Mouse (Mus musculus) midbrain, embryonic 13.5 days (tissue): ENCODE measurements around the gene Magi2. TPM values are rescaled to one million over a fixed set of nuclear protein-coding genes. Genes with fewer than 3 reads are reported as not detected.

Source experiments
- ATAC-seq: fragments of 200-750 bp; cut with Nextera tagmentation; 2 replicates; pipeline ENCODE4 v1.8.0; 2017; ENCODE audit warnings: mild to moderate bottlenecking, moderate TSS enrichment, moderate library complexity
- H3K27ac ChIP-seq: fragments of 300-500 bp; sonication (generic); 2 replicates; pipeline ENCODE4 v1.5.1; 2015; ENCODE audit warnings: inconsistent platforms, mild to moderate bottlenecking, moderate library complexity
- H3K27me3 ChIP-seq: fragments of 300-500 bp; sonication (generic); 2 replicates; pipeline ENCODE4 v1.6.1; 2015; ENCODE audit warnings: mild to moderate bottlenecking, inconsistent platforms
- H3K36me3 ChIP-seq: fragments of 300-500 bp; sonication (generic); 2 replicates; pipeline ENCODE4 v1.6.1; 2015; ENCODE audit warnings: mild to moderate bottlenecking, inconsistent platforms
- H3K4me1 ChIP-seq: fragments of 300-500 bp; sonication (generic); replicated peaks from 2 replicates; pipeline ENCODE4 v1.6.1; 2015; ENCODE audit warnings: inconsistent platforms
- H3K4me2 ChIP-seq: fragments of 300-500 bp; sonication (generic); replicated peaks from 2 replicates; pipeline ENCODE4 v1.6.1; 2015; ENCODE audit warnings: moderate library complexity, mild to moderate bottlenecking, inconsistent platforms
- H3K4me3 ChIP-seq: fragments of 300-500 bp; sonication (generic); replicated peaks from 2 replicates; pipeline ENCODE4 v1.5.1; 2015; ENCODE audit warnings: mild to moderate bottlenecking, inconsistent platforms
- H3K9ac ChIP-seq: fragments of 300-500 bp; sonication (generic); replicated peaks from 2 replicates; pipeline ENCODE4 v1.6.1; 2015; ENCODE audit warnings: mild to moderate bottlenecking, inconsistent platforms
- H3K9me3 ChIP-seq: fragments of 300-500 bp; sonication (generic); 2 replicates; pipeline ENCODE4 v1.6.1; 2016; ENCODE audit warnings: mild to moderate bottlenecking, inconsistent platforms
- WGBS: fragments of 180-500 bp; shearing (Covaris S2); methylation state at CpG from one replicate; pipeline ENCODE4 v1.1.7; 2015; 5-methylcytosine and 5-hydroxymethylcytosine counted together
- polyA plus RNA-seq: library from polyadenylated mRNA; unstranded; fragments of >200 nt; fragmentation: Nextera tagmentation; extraction: Ambion mirVana; gene quantifications from 2 replicates; pipeline ENCODE4 v1.2.1, GENCODE M21; 2015

Magi2 gene
- polyA plus RNA-seq, 1 experiment from 2014 or later, result 28.0 TPM

GRCm38 (mm10) chr5:19785320-19785719 is 558.5 kb downstream of the Magi2 start:
- H3K9me3 ChIP-seq, result no peaks in the 10 kb centered on the region
- H3K4me2 ChIP-seq, result no peak overlapping the region
- no peak overlapping the region for H3K27ac ChIP-seq
- H3K4me1 ChIP-seq, result peaks cover 6% of the 10 kb centered on the region
- H3K4me3 ChIP-seq, result no peak overlapping the region
- no peaks in the 10 kb centered on the region for H3K27me3 ChIP-seq
- H3K9ac ChIP-seq, result no peak overlapping the region
- ATAC-seq, result no peak
- H3K36me3 ChIP-seq, result no peaks in the 10 kb centered on the region

- ATAC-seq, result no peak
- H3K27me3 ChIP-seq, result no peaks in the 10 kb centered on the region
- no peaks in the 10 kb centered on the region for H3K36me3 ChIP-seq
- no peak overlapping the region for H3K27ac ChIP-seq
- H3K4me3 ChIP-seq, result no peak overlapping the region
- no peak overlapping the region for H3K9ac ChIP-seq
- H3K9me3 ChIP-seq, result no peaks in the 10 kb centered on the region
- H3K4me1 ChIP-seq, result peaks cover 6% of the 10 kb centered on the region
- H3K4me2 ChIP-seq, result no peak overlapping the region
- 17% methylated on average over 5 of the region's 5 CpGs for WGBS
Observed at GRCm38 (mm10) chr5:19787522-19788144, 560.8 kb downstream of the Magi2 start.

GRCm38 (mm10) chr5:19803052-19803769 is 576.4 kb downstream of the Magi2 start:
- H3K9me3 ChIP-seq, result no peaks in the 10 kb centered on the region
- H3K27me3 ChIP-seq, result 0 out of 2 replicates have a peak, but pooled peaks cover 6% of the 10 kb centered on the region
- H3K9ac ChIP-seq, result no peak overlapping the region
- peaks cover 7% of the 10 kb centered on the region; the same call in 1 of the 2 replicates for H3K4me1 ChIP-seq
- no peaks in the 10 kb centered on the region for H3K36me3 ChIP-seq
- no peak overlapping the region for H3K4me2 ChIP-seq
- 59% methylated on average over 5 of the region's 5 CpGs for WGBS
- H3K27ac ChIP-seq, result no peak overlapping the region
- H3K4me3 ChIP-seq, result no peak overlapping the region
- ATAC-seq, result peak; percentile 74; the same call in 1 of the 2 replicates

- no peak overlapping the region for H3K9ac ChIP-seq
- H3K27me3 ChIP-seq, result no peaks in the 10 kb centered on the region
- no peaks in the 10 kb centered on the region for H3K4me1 ChIP-seq
- WGBS, result 89% methylated on average over 2 of the region's 2 CpGs
- H3K9me3 ChIP-seq, result no peaks in the 10 kb centered on the region
- no peak overlapping the region for H3K4me2 ChIP-seq
- H3K36me3 ChIP-seq, result no peaks in the 10 kb centered on the region
- ATAC-seq, result no peak
- no peak overlapping the region for H3K4me3 ChIP-seq
- no peak overlapping the region for H3K27ac ChIP-seq
Observed at GRCm38 (mm10) chr5:19822502-19822901, 595.7 kb downstream of the Magi2 start.

- no peak for ATAC-seq
- Histone ChIP-seq H3K27ac (no peak overlapping the region), H3K9ac (no peak overlapping the region), H3K4me1 (no peaks in the 10 kb centered on the region), H3K4me2 (no peak overlapping the region), H3K36me3 (no peaks in the 10 kb centered on the region), H3K9me3 (no peaks in the 10 kb centered on the region), H3K4me3 (no peak overlapping the region), H3K27me3 (no peaks in the 10 kb centered on the region)
- WGBS, result 66% methylated on average over 2 of the region's 2 CpGs
Observed at GRCm38 (mm10) chr5:19825943-19826342, 599.1 kb downstream of the Magi2 start.

- no peaks in the 10 kb centered on the region for H3K4me1 ChIP-seq
- H3K27me3 ChIP-seq, result no peaks in the 10 kb centered on the region
- no peak overlapping the region for H3K4me3 ChIP-seq
- no peak overlapping the region for H3K9ac ChIP-seq
- no peak overlapping the region for H3K27ac ChIP-seq
- 91% methylated on average over 2 of the region's 2 CpGs for WGBS
- H3K36me3 ChIP-seq, result no peaks in the 10 kb centered on the region
- H3K9me3 ChIP-seq, result no peaks in the 10 kb centered on the region
- no peak for ATAC-seq
- H3K4me2 ChIP-seq, result no peak overlapping the region
Observed at GRCm38 (mm10) chr5:19829341-19829740, 602.5 kb downstream of the Magi2 start.

GRCm38 (mm10) chr5:19862854-19863253 is 636.0 kb downstream of the Magi2 start:
- no peak overlapping the region for H3K27ac ChIP-seq
- ATAC-seq, result no peak
- H3K27me3 ChIP-seq, result no peaks in the 10 kb centered on the region
- H3K4me2 ChIP-seq, result no peak overlapping the region
- H3K9me3 ChIP-seq, result no peaks in the 10 kb centered on the region
- H3K9ac ChIP-seq, result no peak overlapping the region
- no peaks in the 10 kb centered on the region for H3K4me1 ChIP-seq
- 88% methylated on average over 2 of the region's 2 CpGs for WGBS
- no peaks in the 10 kb centered on the region for H3K36me3 ChIP-seq
- H3K4me3 ChIP-seq, result no peak overlapping the region

- Histone ChIP-seq H3K4me1 (no peaks in the 10 kb centered on the region), H3K27ac (no peak overlapping the region), H3K9me3 (no peaks in the 10 kb centered on the region), H3K4me3 (no peak overlapping the region), H3K4me2 (no peak overlapping the region), H3K9ac (no peak overlapping the region), H3K36me3 (no peaks in the 10 kb centered on the region), H3K27me3 (no peaks in the 10 kb centered on the region)
- ATAC-seq, result no peak
- 83% methylated on average over 4 of the region's 4 CpGs for WGBS
Observed at GRCm38 (mm10) chr5:19870406-19870805, 643.6 kb downstream of the Magi2 start.

GRCm38 (mm10) chr5:19891693-19892092 is 664.9 kb downstream of the Magi2 start:
- ATAC-seq, result no peak
- Histone ChIP-seq H3K27me3 (no peaks in the 10 kb centered on the region), H3K9me3 (no peaks in the 10 kb centered on the region), H3K4me2 (no peak overlapping the region), H3K36me3 (no peaks in the 10 kb centered on the region), H3K4me1 (no peaks in the 10 kb centered on the region), H3K27ac (no peak overlapping the region), H3K4me3 (no peak overlapping the region), H3K9ac (no peak overlapping the region)
- WGBS, result 85% methylated on average over 3 of the region's 3 CpGs

- WGBS, result 86% methylated on average over 6 of the region's 6 CpGs
- H3K9me3 ChIP-seq, result no peaks in the 10 kb centered on the region
- H3K9ac ChIP-seq, result no peak overlapping the region
- no peak for ATAC-seq
- no peaks in the 10 kb centered on the region for H3K4me1 ChIP-seq
- no peak overlapping the region for H3K4me2 ChIP-seq
- no peaks in the 10 kb centered on the region for H3K36me3 ChIP-seq
- no peak overlapping the region for H3K4me3 ChIP-seq
- no peak overlapping the region for H3K27ac ChIP-seq
- no peaks in the 10 kb centered on the region for H3K27me3 ChIP-seq
Observed at GRCm38 (mm10) chr5:19895893-19896292, 669.1 kb downstream of the Magi2 start.

GRCm38 (mm10) chr5:19901625-19902024 is 674.8 kb downstream of the Magi2 start:
- no peak overlapping the region for H3K4me3 ChIP-seq
- ATAC-seq, result no peak

GRCm38 (mm10) chr5:19906636-19907035 is 679.8 kb downstream of the Magi2 start:
- no peak overlapping the region for H3K4me2 ChIP-seq
- no peak overlapping the region for H3K9ac ChIP-seq
- H3K9me3 ChIP-seq, result no peaks in the 10 kb centered on the region
- peak; percentile 25; the same call in 1 of the 2 replicates for ATAC-seq
- H3K27ac ChIP-seq, result no peak overlapping the region
- WGBS, result 67% methylated on average over 4 of the region's 4 CpGs
- peaks cover 22% of the 10 kb centered on the region for H3K4me1 ChIP-seq
- H3K36me3 ChIP-seq, result no peaks in the 10 kb centered on the region
- no peak overlapping the region for H3K4me3 ChIP-seq
- no peaks in the 10 kb centered on the region for H3K27me3 ChIP-seq

More at GRCm38 (mm10) chr5:19901625-19902024, 674.8 kb downstream of the Magi2 start:
- no peaks in the 10 kb centered on the region for H3K27me3 ChIP-seq
- no peaks in the 10 kb centered on the region for H3K36me3 ChIP-seq
- H3K4me1 ChIP-seq, result no peaks in the 10 kb centered on the region
- no peaks in the 10 kb centered on the region for H3K9me3 ChIP-seq
- H3K9ac ChIP-seq, result no peak overlapping the region
- H3K27ac ChIP-seq, result no peak overlapping the region
- H3K4me2 ChIP-seq, result no peak overlapping the region
- 82% methylated on average over 8 of the region's 8 CpGs for WGBS
